Mouse (Mus musculus) adrenal gland, postnatal 36 days (tissue): ENCODE results near the gene Pgghg. TPM values are rescaled to one million over a fixed set of nuclear protein-coding genes. Genes with fewer than 3 reads are reported as not detected.
"Not testable (repeated sequence)": the region's sequence is repeated elsewhere in the genome, so short reads cannot be mapped to it uniquely, and the experiment has no call there.

Experiments used
- DNase-seq, 2 experiments: peaks; one replicate each; pipeline ENCODE4 v3.0.0; 2021; ENCODE audit warnings: mixed read lengths in 1 of 2
- total RNA-seq, 2 experiments: library from RNA; stranded (reverse); gene quantifications; 2 replicates each; pipeline ENCODE4 v1.2.3; 2021

Pgghg gene
- total RNA-seq, 2 experiments from 2014 or later: 35.8 to 38.1 TPM

DNA sequence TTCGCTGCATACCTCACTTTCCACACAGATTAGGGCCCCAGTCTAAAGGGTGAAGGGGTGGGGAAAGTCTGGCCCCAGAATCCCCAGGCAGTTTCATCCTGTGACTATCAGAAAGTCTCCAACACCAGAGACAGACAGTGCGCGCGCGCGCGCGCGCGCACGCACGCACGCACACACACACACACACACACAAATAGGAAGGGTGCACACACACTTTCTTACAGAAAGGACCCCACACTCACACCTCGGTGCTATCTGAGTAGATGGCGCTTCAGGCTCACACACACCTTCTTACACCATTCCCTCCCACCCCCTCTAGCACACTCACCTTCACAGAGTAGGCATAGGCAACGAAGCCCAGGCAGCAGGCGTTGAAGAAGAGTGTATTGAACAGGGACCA, 14.2 kb downstream of the Pgghg start:
- DNase-seq: peak in 1 of 2 experiments; percentile 43

DNA sequence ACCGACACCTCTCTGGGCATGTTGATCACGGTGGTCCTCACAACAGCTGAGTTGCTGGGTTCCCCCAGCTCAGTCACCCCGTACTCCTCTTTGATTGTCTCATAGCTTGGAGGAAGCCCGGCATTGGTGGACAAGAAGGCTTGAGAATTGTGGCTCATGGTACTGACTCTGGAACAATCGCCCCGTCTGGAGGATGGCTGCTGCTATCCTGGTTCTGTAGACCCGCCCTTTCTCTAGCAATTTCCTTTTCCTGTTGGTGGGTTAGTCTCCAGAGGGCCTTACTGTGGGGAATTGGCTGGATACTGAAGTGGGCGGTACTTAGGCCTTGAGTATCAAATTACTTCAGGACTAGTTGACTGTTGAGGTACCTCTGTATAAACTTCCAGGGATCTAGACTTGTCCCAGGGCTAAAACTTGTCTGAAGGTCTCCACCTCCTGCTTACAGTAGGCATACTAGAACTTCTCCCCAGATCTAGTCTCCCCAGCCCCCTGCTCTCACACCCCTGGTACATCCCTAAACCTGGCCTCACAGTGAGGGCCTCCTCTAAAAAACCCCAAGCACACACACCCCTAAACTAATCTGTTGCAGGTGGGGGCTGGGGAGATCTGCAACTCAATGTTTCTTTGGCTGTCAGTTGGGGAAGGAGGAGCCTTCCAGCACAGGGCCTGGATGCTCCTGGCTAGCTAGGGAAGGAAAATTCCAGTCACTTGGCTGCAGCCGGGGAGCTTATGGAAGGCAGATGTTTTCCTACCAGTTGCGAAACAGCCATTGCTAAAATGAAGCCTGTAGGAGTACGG, 14.8 kb downstream of the Pgghg start, which contains the start of the genes Gm45717 and Ifitm2:
TSS of gene Gm45717 (minus strand) at position 180 of the 798 bp plus-strand sequence.
TSS of gene Ifitm2 (minus strand) at position 230 of the 798 bp plus-strand sequence.
- DNase-seq: peak; percentile 75 to 88

DNA sequence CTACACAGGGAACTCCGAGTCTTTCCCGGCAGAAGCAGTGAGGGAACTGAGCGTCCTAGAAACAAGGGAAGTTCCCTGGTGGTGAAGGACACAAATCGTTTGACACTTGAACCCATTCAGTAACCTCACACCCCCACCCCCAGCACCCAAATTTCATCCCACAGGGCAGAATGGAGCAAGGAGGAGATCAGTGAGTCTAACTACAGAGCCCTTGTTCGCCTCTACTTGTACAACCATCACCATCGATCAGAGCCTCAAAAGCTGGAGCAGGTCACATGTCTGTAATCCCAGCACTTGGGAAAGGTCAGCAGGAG, 15.3 kb downstream of the Pgghg start:
- DNase-seq: no peak

DNA sequence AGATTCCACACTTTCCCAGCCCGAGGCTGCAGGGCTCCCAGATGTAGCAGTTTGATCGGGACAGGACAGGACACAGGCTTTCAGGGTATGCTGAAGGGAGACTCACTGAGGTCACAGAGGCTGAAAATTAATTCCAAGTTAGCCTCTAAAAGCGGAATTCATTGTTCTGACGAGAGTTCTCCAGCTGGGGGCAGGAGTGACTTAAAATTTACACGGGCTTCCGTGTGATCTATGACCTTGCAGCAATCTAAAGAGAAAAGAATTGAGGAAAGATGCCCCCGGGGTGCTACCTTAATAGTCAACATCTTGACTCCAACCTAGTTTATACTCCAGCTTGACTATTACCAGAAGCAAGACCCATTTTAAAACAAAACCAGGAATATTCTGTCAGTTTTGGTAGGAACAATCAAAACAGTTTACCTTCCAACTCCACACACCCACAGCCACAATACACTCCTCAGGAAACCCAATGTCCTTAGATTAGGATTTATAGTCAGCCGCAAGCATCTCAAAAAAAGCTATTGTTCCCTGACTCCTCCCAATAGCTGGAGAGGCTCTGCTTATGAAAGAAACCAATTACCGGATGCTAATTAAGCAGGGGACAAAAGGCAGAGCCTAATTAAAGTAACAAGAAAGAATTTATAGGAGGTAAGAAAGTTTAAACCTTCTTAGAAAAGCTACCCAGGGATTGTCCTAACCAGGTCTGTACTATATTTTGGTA, 18.1 kb downstream of the Pgghg start:
- DNase-seq: peak; percentile 46 to 68

DNA sequence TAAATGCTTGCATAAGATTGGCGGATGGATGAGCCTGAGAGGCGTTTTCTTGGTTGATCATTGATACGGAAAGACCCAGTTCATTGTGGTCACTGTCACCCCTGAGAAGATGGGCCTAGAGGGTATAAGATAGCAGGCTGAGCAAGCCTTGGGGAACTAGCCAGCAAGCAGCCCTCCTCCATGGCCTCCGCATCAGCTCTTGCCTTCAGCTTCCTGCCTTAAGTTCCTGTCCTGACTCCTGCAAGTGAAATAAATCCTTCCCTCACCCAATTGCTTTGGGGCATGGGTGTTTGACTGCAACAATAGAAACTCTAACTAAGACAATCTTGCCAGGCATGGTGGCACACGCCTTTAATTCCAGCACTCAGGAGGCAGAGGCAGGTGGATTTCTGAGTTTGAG, 18.8 kb downstream of the Pgghg start:
- no peak for DNase-seq

DNA sequence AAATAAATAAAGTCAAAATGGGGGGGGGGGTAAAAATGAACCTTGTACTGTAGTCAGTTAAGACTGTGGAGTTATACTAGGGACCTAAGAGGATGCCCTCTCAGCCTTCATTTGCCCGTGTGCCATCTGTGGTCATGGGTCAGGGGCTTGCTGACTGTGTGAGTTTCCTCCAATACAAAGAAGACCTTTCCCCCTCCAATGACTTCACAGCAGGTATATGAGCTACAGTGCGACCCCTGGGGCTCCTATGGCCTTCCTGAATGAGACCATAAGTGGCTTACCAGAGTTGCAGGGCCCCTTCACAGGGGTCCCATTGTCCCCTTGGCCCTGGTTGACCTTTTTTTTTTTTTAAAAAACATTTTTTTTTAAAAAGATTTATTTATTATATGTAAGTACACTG, 20.2 kb downstream of the Pgghg start:
- DNase-seq: no peak

DNA sequence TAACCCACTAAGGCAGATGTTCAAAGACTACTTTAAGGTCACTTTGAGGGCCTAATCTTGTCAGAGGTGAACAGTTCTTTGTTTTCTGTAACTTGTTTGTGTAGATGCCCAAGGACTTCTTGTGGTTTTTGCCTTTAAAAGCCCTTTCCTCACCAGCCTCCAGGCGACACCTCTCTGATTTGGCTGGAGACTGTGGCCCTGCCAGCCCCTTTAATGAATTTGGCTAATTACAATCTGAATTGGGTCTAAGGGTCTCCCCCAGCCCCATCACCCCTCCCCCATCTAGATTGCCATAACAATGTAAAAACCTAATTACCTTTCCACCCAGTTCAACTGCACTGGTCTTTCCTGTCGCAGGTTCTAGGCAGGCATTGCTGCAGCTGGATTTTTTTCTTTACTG, 21.5 kb downstream of the Pgghg start:
- no peak for DNase-seq

DNA sequence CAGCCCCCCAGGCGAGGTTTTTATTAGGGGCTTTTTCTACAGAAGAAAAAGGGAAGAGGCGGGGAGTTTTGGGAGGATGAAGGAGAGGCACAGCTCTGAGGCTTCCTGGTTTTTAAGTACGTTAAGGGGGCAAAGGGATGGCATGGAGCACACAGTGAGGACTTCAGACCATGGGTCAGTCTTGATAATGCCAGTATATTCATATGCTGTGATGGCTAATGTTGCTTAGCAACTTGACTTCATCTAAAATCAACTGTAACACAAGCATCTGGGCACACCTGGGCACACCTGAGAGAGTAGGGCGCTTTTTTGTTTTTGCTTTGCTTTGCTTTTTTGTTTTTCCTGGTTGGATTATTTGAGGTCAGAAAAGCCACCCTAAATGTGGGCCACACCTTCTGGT, 25.7 kb downstream of the Pgghg start, which contains the start of gene Ifitm1:
TSS of gene Ifitm1 (plus strand) at position 301 of the 400 bp plus-strand sequence.
- no peak for DNase-seq

DNA sequence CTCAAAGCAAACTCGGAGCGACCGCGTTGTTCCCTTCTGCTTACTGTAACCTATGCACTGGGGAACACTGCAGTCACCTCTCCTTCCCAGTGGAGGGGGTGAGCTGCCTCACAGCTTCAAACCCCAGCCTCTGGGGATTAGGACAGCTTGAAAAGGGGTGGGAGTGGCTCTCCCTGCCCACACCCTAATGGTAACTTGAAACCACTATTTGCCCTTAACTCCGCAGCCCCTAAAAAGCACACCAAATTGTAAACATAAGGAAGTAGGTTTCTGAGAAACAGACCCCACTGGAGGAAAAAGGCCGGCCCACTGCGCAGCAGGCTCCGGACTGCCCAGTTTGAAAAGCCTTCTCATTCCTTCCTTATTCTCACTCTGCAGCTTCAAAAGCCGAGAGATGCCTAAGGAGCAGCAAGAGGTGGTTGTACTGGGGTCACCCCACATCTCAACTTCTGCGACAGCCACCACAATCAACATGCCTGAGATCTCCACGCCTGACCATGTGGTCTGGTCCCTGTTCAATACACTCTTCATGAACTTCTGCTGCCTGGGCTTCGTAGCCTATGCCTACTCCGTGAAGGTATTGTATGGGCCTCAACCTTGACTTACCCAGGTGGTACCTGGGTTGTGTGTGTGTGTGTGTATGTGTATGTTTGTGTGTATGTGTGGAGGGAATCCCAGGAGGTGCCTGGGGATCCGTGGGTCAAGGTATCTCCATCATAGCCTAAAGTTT, 26.8 kb downstream of the Pgghg start:
- no peak for DNase-seq

DNA sequence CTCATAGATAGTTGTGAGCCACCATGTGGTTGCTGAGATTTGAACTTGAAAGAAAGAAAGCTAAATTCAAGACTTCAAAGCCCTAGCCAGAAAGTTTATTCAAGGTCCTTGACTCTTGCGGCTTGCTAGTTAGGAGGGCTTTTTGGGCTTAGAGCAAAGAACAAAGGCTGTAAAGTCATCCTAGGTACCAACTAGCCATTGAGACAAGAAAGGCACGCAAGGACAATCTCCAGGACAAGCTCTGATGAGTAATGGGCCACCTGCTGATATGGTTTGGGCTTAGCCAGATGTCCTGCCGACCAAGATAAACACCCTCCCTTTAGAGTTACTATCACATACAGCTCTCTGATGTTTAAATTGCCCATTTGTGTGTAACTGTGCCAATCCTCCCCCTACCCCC, 27.5 kb downstream of the Pgghg start:
- not testable (repeated sequence) for DNase-seq

DNA sequence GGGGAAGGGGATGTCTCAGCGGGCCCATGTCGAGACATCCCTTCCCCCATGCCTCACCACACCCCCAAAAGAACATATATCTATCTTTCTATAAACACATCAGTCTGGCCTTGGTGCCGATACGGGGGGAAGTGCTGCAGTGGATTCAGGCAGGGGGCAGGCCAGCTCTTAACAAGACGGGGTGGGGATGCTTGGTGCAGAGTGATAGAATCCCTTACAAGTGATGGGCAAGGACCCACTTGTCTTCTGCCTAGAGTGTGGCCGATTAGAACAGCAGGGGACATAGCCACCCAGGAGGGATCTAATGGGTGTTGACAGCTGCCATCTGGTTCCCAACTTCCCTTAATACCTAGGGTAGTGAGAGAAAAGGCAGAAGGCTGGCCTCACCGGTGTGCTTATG, 29.7 kb downstream of the Pgghg start:
- no peak for DNase-seq

DNA sequence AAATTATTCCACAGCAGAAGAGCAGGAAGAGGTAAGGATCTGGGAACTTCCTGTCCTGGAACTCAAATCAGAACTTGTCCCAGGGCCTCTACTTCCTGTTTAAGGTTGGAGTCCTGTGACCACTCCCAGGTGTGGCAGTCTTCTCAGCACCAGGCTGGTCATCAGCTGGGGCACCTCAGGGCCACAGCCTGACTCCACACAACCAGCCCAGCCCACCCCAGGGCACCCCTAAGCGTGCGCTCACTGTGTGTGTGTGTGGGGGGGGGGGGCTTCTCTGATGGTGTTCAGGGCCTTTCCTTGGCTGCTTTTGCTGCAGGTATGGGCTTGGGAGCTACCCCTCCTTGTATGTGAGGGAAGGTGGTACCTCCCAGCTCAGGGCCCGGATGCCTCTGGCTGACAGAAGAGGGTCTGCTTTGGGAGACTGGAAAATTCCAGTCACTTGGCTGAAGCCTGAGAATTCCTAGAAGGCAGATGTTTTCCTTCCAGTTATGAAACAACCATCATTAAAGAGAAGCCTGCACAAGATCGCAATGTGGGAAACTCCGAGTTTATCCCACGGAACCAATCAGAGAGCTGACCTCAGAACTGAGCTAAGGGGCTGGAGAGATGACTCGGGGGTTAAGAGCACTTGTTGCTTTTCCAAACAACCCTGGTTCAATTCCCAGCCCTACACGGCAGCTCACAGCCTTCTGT, 30.4 kb downstream of the Pgghg start:
- no peak for DNase-seq

DNA sequence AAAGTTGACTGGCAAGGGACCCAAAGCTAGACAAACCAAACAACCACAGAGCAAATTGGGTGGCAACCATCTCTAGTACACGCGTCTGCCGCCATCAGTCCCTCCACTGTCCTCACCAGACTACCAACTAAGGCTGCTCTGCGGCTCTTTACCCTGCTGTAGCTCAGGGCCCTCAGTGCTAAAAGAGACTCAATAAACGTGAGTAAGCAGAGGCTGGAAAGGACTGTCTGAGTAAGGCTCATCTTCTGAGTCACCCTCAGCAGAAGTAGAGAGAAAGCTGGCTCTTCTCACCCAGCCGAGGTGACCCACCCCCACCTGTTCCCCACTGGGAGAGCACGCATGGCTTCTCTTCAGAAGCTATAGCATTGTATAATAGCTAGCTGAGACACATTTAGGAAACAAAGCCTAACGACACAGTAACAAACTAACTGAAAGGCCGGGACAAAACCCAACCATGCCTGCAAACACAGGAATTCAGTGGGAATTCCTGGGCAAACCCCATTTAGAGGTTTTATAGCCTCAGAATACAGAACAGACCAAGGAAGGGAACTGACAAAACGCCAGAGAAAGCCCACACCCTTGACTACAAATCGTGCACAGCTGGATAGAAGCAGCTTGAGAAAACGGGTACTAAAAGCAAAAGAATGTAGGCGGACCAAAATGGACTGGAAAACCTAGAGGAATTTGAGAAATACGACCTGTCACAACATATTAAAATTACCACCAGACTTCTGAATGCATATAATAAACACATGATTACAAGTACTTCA, 32.4 kb downstream of the Pgghg start:
- no peak for DNase-seq

DNA sequence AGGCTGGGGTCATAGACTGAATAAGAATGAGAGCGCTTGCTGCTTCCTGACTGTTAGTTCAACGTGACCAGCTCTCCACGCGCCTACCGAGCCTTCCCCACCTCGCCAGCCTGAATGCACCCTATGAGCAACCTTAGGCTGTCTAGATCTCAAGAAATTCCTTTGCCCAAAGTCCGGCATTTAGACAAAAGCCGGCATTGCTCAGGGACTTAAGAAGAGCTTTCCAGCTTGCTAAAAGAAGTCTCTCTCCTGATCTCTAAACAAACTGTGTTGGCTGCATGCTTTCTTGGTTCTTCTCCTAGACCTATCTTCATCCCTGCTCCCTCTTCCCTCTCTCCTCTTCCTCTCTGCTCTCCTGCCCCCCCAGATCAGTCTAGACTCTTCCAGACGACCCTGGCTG, 33.7 kb downstream of the Pgghg start:
- no peak for DNase-seq

DNA sequence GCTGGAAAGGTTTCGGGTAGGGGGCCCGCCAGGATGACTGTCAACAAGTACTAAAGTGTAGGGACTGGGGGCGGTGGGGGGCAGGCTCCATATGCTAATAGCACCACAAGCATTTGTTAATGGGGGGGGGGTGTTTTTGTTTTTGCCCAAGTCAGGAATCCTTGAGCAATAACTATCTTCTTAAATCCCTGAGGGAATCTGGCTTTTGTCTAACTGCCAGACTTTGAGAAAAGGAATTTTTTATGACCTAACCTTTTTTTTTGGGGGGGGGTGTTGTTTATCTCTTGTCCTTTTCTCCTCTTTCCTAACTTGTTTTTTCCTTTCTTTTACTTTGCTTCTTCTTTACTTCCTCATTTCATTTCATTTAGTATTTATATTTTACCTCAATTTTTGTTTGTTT, 34.3 kb downstream of the Pgghg start:
- no peak for DNase-seq

DNA sequence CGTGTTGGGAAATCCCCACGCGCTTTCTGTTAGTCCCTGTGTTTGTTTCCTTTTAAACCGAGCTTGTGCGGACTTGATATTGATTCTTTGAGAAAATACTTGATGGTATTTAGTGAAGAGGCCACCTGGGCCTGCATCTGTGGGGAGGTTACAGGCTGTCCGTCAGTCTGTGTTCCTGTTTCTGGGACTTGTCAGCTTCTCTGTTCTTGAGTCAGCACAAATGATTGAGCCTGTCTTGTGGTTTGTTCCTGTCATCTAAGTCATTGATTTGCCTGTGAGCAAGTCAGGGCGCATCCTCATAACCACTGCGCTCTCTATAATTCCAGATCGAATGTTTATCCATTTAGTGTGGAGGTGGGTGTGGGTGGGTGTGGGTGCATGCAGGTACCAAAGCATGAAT, 35.5 kb downstream of the Pgghg start:
- DNase-seq: not testable (repeated sequence)

DNA sequence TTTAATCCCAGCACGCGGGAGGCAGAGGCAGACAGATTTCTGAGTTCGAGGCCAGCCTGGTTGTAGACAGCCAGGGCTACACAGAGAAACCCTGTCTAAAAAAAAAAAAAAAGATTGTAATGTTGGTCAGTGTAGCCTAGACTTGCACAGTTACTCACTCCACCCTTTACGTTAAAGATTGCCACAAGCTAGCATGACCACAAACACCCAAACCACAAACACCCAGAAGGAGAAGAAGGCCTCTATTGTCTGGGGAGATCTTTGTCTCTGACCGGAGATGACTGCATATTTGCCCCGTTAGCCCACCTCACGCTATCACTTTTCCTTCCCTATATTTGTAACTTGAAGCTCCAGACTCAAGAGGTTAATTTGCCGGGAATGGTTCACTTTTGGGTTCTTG, 40.5 kb downstream of the Pgghg start:
- no peak for DNase-seq

DNA sequence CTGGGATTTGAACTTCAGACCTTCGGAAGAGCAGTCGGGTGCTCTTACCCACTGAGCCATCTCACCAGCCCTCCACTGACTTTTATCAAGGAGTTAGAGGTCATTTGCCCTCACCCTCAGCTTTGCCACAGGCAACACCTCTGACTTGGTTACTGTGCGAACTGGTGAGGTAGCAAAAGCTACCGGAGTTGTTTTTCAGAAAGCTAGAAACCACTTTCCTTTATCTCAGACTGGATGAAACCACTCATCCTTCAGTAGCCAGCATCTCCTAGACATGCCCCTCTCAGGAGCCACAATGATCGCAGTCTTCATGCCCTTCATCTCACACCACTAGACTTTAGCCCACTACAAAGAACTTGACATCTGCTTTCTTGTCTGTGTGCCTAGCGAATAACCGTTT, 41.8 kb downstream of the Pgghg start:
- no peak for DNase-seq

DNA sequence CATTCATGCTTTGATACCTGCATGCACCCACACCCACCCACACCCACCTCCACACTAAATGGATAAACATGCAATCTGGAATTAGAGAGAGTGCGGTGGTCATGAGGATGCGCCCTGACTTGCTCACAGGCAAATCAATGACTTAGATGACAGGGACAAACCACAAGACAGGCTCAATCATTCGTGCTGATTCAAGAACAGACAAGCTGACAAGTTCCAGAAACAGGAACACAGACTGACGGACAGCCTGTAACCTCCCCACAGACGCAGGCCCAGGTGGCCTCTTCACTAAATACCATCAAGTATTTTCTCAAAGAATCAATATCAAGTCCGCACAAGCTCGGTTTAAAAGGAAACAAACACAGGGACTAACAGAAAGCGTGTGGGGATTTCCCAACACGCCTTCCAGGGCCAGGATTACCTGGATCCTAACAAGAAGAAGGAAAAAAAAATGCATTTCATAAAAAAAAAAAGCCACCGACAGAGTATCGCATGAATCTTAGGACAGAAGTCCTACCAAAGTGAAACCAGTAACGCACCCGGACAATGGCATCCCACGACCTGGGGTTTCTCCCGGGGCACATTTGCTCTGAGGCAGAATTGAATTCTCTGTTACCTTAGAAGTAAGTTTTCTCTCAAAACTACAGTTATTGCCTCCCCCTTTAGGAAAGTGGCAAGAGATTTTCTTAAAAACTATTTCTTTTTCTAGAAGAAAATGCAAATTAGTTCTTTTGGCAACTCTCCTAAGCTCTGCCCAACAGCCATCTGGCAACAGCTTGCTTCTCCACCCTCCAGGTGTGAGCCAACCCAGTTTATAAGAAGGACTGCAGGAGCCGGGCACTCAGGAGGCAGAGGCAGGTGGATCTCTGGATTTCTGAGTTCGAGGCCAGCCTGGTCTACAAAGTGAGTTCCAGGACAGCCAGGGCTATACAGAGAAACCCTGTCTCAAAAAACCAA, 46.3 kb downstream of the Pgghg start:
- DNase-seq: no peak

DNA sequence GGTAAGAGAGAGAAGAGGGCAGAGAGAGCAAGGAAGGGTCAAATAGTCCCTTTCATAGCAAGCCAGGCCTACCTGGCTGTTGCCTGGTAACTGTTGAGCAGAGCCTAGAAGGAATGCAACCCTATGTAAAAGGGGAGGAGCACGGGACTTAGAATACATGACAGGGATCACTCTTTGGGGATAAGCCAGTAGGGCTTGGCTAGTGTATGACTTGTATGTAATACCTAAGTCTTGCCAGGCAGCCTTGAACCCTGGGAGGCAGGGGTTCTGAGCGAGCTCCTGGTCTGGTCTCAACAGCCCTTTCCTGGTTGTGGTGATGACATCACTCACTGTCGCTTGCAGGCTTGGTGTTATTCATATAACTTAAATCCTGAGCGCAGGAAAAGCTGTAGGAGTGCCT, 47.8 kb downstream of the Pgghg start:
- no peak for DNase-seq
